Mouse (Mus musculus): ENCODE measurements around the gene Agbl3.

DNA sequence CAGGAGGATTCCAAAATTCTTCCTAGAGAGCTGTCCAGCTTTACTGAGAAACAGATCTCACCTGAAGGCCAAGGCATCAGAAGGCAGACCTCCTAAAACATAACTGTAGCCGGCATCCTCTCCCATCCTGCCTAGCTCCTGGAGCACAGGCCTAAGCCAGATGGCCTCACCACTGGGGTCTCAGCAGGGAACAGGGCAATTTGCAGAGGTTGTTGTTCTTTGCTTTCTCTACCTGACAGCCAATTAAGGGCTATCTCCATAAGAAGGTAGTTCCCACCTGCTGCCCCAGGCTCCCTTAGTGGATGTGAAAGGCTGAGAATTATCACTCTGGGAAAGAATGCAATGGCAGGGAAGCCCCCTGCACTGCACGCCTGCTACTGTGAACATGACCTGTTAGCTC, 120.8 kb downstream of the Agbl3 start:
- TF ChIP-seq CTCF (IDR thresholded peaks at IDR 0.05) (no peak), EP300 (IDR thresholded peaks at IDR 0.05) (no peak)
